Mouse (Mus musculus): ENCODE measurements around the gene Orc3.

- TF ChIP-seq CHD2 (IDR thresholded peaks at IDR 0.05; ENCODE audit: low read depth, low read length) (no peak), HCFC1 (IDR thresholded peaks at IDR 0.05; ENCODE audit: borderline replicate concordance, insufficient read depth, low read length) (no peak), ZNF384 (IDR thresholded peaks at IDR 0.05; ENCODE audit: low read depth, low read length) (no peak), ZC3H11A (IDR thresholded peaks at IDR 0.05; ENCODE audit: borderline replicate concordance, low read depth, low read length) (no peak), MAFK (IDR thresholded peaks at IDR 0.05; ENCODE audit: insufficient read depth, low read depth, low read length) (no peak)
Observed at GRCm38 (mm10) chr4:34634129-34634528, 19.4 kb upstream of the Orc3 start.

Data from ES-E14 (cell line).